Mouse (Mus musculus): Measurements from ENCODE around the gene Uaca.

- TF ChIP-seq POLR2A (IDR thresholded peaks at IDR 0.05; ENCODE audit: extremely low read depth, insufficient read depth, low read length) (no peak), CTCF (IDR thresholded peaks at IDR 0.05; ENCODE audit: extremely low read depth, insufficient read depth, low read length) (no peak)
Measured at GRCm38 (mm10) chr9:60796076-60796475, 1.7 kb downstream of the Uaca start.
